Mouse (Mus musculus) testis, adult 2 months (tissue): Measurements from ENCODE around the gene Ccl3.

ENCODE experiments used
- CTCF ChIP-seq: fragments of 200-500 bp; IDR thresholded peaks from 2 replicates; pipeline ENCODE4 v1.5.1; 2012; ENCODE audit warnings: low read depth, mild to moderate bottlenecking, inconsistent platforms, low read length, moderate library complexity; ENCODE audit not compliant: control insufficient read depth, insufficient read depth, insufficient replicate concordance
- POLR2A ChIP-seq: fragments of 200-500 bp; IDR thresholded peaks from 2 replicates; pipeline ENCODE4 v1.6.1; 2012; ENCODE audit warnings: low read depth, mild to moderate bottlenecking, inconsistent platforms, low read length, moderate library complexity; ENCODE audit not compliant: control insufficient read depth

- TF ChIP-seq POLR2A: no peak
- TF ChIP-seq CTCF: no peak
Observed at GRCm38 (mm10) chr11:83600576-83600975, 48.6 kb downstream of the Ccl3 start.
